Mouse (Mus musculus) heart, embryonic 16.5 days (tissue): ENCODE data around the gene Magi2. TPM values are rescaled to one million over a fixed set of nuclear protein-coding genes. Genes with fewer than 3 reads are reported as not detected.
"Not testable (repeated sequence)": the region's sequence is repeated elsewhere in the genome, so short reads cannot be mapped to it uniquely, and the experiment has no call there.

Source experiments
- ATAC-seq: fragments of 200-750 bp; cut with Nextera tagmentation; replicated peaks from 2 replicates; pipeline ENCODE4 v1.8.0; 2017; ENCODE audit warnings: moderate number of reproducible peaks; ENCODE audit not compliant: insufficient read depth, low FRiP score; ENCODE audit errors: extremely low read depth
- H3K27ac ChIP-seq: fragments of 300-500 bp; sonication (generic); 2 replicates; pipeline ENCODE4 v1.5.1; 2014; ENCODE audit warnings: mild to moderate bottlenecking, low read length, control low read depth, moderate library complexity
- H3K27me3 ChIP-seq: fragments of 300-500 bp; sonication (generic); 2 replicates; pipeline ENCODE4 v1.6.1; 2014; ENCODE audit warnings: low read length, mixed read lengths; ENCODE audit not compliant: control insufficient read depth, insufficient read depth
- H3K36me3 ChIP-seq: fragments of 300-500 bp; sonication (generic); 2 replicates; pipeline ENCODE4 v1.6.1; 2014; ENCODE audit not compliant: control insufficient read depth, insufficient read depth
- H3K4me1 ChIP-seq: fragments of 300-500 bp; sonication (generic); 2 replicates; pipeline ENCODE4 v1.6.1; 2014; ENCODE audit warnings: low read length, mixed read lengths; ENCODE audit not compliant: control insufficient read depth, insufficient read depth
- H3K4me2 ChIP-seq: fragments of 300-500 bp; sonication (generic); 2 replicates; pipeline ENCODE4 v1.6.1; 2014; ENCODE audit warnings: low read depth, mild to moderate bottlenecking, control low read depth, low read length
- H3K4me3 ChIP-seq: fragments of 300-500 bp; sonication (generic); 2 replicates; pipeline ENCODE4 v1.5.1; 2014; ENCODE audit warnings: mild to moderate bottlenecking, control low read depth, low read length
- H3K9ac ChIP-seq: fragments of 300-500 bp; sonication (generic); 2 replicates; pipeline ENCODE4 v1.6.1; 2014; ENCODE audit warnings: low read length, control low read depth
- H3K9me3 ChIP-seq: fragments of 300-500 bp; sonication (generic); replicated peaks from 2 replicates; pipeline ENCODE4 v1.6.1; 2016; ENCODE audit warnings: low read length; ENCODE audit not compliant: control insufficient read depth
- WGBS: fragments of 180-500 bp; shearing (Covaris S2); extraction: QIAGEN DNeasy Blood & Tissue Kit; methylation state at CpG from one replicate; pipeline ENCODE4 v1.1.7; 2014; 5-methylcytosine and 5-hydroxymethylcytosine counted together
- polyA plus RNA-seq: library from polyadenylated mRNA; unstranded; fragments of >200 nt; fragmentation: Nextera tagmentation; extraction: Ambion mirVana; gene quantifications from 2 replicates; pipeline ENCODE4 v1.2.1, GENCODE M21; 2015

Magi2 gene
- polyA plus RNA-seq, 1 experiment from 2014 or later = 3.3 TPM

GRCm38 (mm10) chr5:20692230-20692629 is 1465.4 kb downstream of the Magi2 start:
- Histone ChIP-seq H3K9me3 (peaks cover 7% of the 10 kb centered on the region; the same call in 1 of the 2 replicates), H3K27me3 (no peaks in the 10 kb centered on the region), H3K36me3 (no peaks in the 10 kb centered on the region), H3K27ac (no peak overlapping the region), H3K4me3 (no peak overlapping the region), H3K4me2 (no peak overlapping the region), H3K4me1 (no peaks in the 10 kb centered on the region), H3K9ac (no peak overlapping the region)
- 93% methylated on average over 3 of the region's 3 CpGs for WGBS
- ATAC-seq = no peak

- Histone ChIP-seq H3K9ac (no peak overlapping the region), H3K27ac (no peak overlapping the region), H3K4me1 (no peaks in the 10 kb centered on the region), H3K27me3 (no peaks in the 10 kb centered on the region), H3K4me2 (no peak overlapping the region), H3K36me3 (no peaks in the 10 kb centered on the region), H3K9me3 (0 out of 2 replicates have a peak, but pooled peaks cover 3% of the 10 kb centered on the region), H3K4me3 (no peak overlapping the region)
- WGBS = 79% methylated on average over 5 of the region's 5 CpGs
- no peak for ATAC-seq
These were observed 1472.3 kb downstream of the Magi2 start for GRCm38 (mm10) chr5:20699116-20699515.

- H3K4me1 ChIP-seq = no peaks in the 10 kb centered on the region
- peak overlapping the region; percentile 94 for H3K27ac ChIP-seq
- peak overlapping the region; percentile 81 for H3K4me3 ChIP-seq
- peak overlapping the region; percentile 87 for H3K4me2 ChIP-seq
- no peaks in the 10 kb centered on the region for H3K9me3 ChIP-seq
- H3K27me3 ChIP-seq = no peaks in the 10 kb centered on the region
- ATAC-seq = peak; percentile 92
- peak overlapping the region; percentile 90 for H3K9ac ChIP-seq
- under 1% methylated on average over 57 of the region's 57 CpGs for WGBS
- H3K36me3 ChIP-seq = no peaks in the 10 kb centered on the region
These were observed 1474.9 kb downstream of the Magi2 start for GRCm38 (mm10) chr5:20701483-20702421.

GRCm38 (mm10) chr5:20702480-20703303 is 1475.9 kb downstream of the Magi2 start:
- WGBS = under 1% methylated on average over 49 of the region's 57 CpGs
- no peaks in the 10 kb centered on the region for H3K27me3 ChIP-seq
- H3K9me3 ChIP-seq = no peaks in the 10 kb centered on the region
- ATAC-seq = no peak; the same call in none of the 2 replicates
- H3K27ac ChIP-seq = peak overlapping the region; percentile 94
- H3K9ac ChIP-seq = peak overlapping the region; percentile 90
- H3K36me3 ChIP-seq = no peaks in the 10 kb centered on the region
- H3K4me2 ChIP-seq = peak overlapping the region; percentile 87
- peak overlapping the region; percentile 81 for H3K4me3 ChIP-seq
- H3K4me1 ChIP-seq = no peaks in the 10 kb centered on the region

GRCm38 (mm10) chr5:20703304-20703700 is 1476.5 kb downstream of the Magi2 start:
- Histone ChIP-seq H3K27ac (no peak overlapping the region), H3K9me3 (no peaks in the 10 kb centered on the region), H3K4me2 (peak overlapping the region; percentile 87), H3K4me3 (peak overlapping the region; percentile 81; the same call in 1 of the 2 replicates), H3K36me3 (no peaks in the 10 kb centered on the region), H3K27me3 (no peaks in the 10 kb centered on the region), H3K9ac (no peak overlapping the region; the same call in 1 of the 2 replicates), H3K4me1 (no peaks in the 10 kb centered on the region)
- 72% methylated on average over 5 of the region's 5 CpGs for WGBS
- ATAC-seq = no peak

GRCm38 (mm10) chr5:20703971-20704575 is 1477.2 kb downstream of the Magi2 start:
- H3K9ac ChIP-seq = no peak overlapping the region
- H3K4me3 ChIP-seq = no peak overlapping the region
- no peaks in the 10 kb centered on the region for H3K27me3 ChIP-seq
- no peaks in the 10 kb centered on the region for H3K36me3 ChIP-seq
- H3K4me1 ChIP-seq = no peaks in the 10 kb centered on the region
- H3K4me2 ChIP-seq = no peak overlapping the region
- no peak overlapping the region for H3K27ac ChIP-seq
- WGBS = 87% methylated on average over 13 of the region's 13 CpGs
- no peak for ATAC-seq
- H3K9me3 ChIP-seq = no peaks in the 10 kb centered on the region

GRCm38 (mm10) chr5:20704886-20705285 is 1478.0 kb downstream of the Magi2 start:
- H3K9ac ChIP-seq = no peak overlapping the region
- H3K4me2 ChIP-seq = no peak overlapping the region
- no peak overlapping the region for H3K27ac ChIP-seq
- 52% methylated on average over 4 of the region's 4 CpGs for WGBS
- H3K4me3 ChIP-seq = no peak overlapping the region
- H3K27me3 ChIP-seq = no peaks in the 10 kb centered on the region
- no peak for ATAC-seq
- no peaks in the 10 kb centered on the region for H3K4me1 ChIP-seq
- H3K36me3 ChIP-seq = no peaks in the 10 kb centered on the region
- H3K9me3 ChIP-seq = no peaks in the 10 kb centered on the region

GRCm38 (mm10) chr5:20706322-20707282 is 1479.8 kb downstream of the Magi2 start:
- not testable (repeated sequence) for H3K4me3 ChIP-seq, H3K4me2 ChIP-seq, H3K27me3 ChIP-seq, H3K27ac ChIP-seq, H3K4me1 ChIP-seq, H3K9me3 ChIP-seq, ATAC-seq, H3K36me3 ChIP-seq, H3K9ac ChIP-seq
- 81% methylated on average over 9 of the region's 18 CpGs for WGBS
